Mouse (Mus musculus) limb, embryonic 13.5 days (tissue): ENCODE measurements around the gene Car5a. TPM values are rescaled to one million over a fixed set of nuclear protein-coding genes. Genes with fewer than 3 reads are reported as not detected.

Experiments
- ATAC-seq: fragments of 200-750 bp; cut with Nextera tagmentation; 2 replicates; pipeline ENCODE4 v1.8.0; 2017; ENCODE audit warnings: low read depth, moderate number of reproducible peaks, moderate TSS enrichment; ENCODE audit not compliant: low FRiP score
- H3K27ac ChIP-seq: fragments of 300-500 bp; sonication (generic); 2 replicates; pipeline ENCODE4 v1.5.1; 2015; ENCODE audit warnings: inconsistent platforms, mild to moderate bottlenecking, moderate library complexity
- H3K27me3 ChIP-seq: fragments of 300-500 bp; sonication (generic); 2 replicates; pipeline ENCODE4 v1.6.1; 2015; ENCODE audit warnings: mild to moderate bottlenecking, inconsistent platforms
- H3K36me3 ChIP-seq: fragments of 300-500 bp; sonication (generic); 2 replicates; pipeline ENCODE4 v1.6.1; 2015; ENCODE audit warnings: inconsistent platforms, mild to moderate bottlenecking, moderate library complexity
- H3K4me1 ChIP-seq: fragments of 300-500 bp; sonication (generic); 2 replicates; pipeline ENCODE4 v1.6.1; 2015; ENCODE audit warnings: inconsistent platforms
- H3K4me2 ChIP-seq: fragments of 300-500 bp; sonication (generic); replicated peaks from 2 replicates; pipeline ENCODE4 v1.6.1; 2015; ENCODE audit warnings: inconsistent platforms, mild to moderate bottlenecking, moderate library complexity
- H3K4me3 ChIP-seq: fragments of 300-500 bp; sonication (generic); 2 replicates; pipeline ENCODE4 v1.5.1; 2015; ENCODE audit warnings: moderate library complexity, mild to moderate bottlenecking, inconsistent platforms
- H3K9ac ChIP-seq: fragments of 300-500 bp; sonication (generic); 2 replicates; pipeline ENCODE4 v1.6.1; 2015; ENCODE audit warnings: mild to moderate bottlenecking, inconsistent platforms
- H3K9me3 ChIP-seq: fragments of 300-500 bp; sonication (generic); 2 replicates; pipeline ENCODE4 v1.6.1; 2016; ENCODE audit warnings: inconsistent platforms
- WGBS: fragments of 180-500 bp; shearing (Covaris S2); methylation state at CpG from one replicate; pipeline ENCODE4 v1.1.7; 2015; 5-methylcytosine and 5-hydroxymethylcytosine counted together
- polyA plus RNA-seq: library from polyadenylated mRNA; unstranded; fragments of >200 nt; fragmentation: Nextera tagmentation; extraction: Ambion mirVana; gene quantifications from 2 replicates; pipeline ENCODE4 v1.2.1, GENCODE M21; 2015

The Car5a gene
- polyA plus RNA-seq, 1 experiment from 2014 or later = not detected

- Histone ChIP-seq H3K9ac (no peak overlapping the region), H3K4me3 (no peak overlapping the region), H3K27ac (no peak overlapping the region), H3K27me3 (no peaks in the 10 kb centered on the region), H3K4me1 (peaks cover 39% of the 10 kb centered on the region), H3K36me3 (peaks cover 25% of the 10 kb centered on the region), H3K4me2 (no peak overlapping the region), H3K9me3 (no peaks in the 10 kb centered on the region)
- no peak for ATAC-seq
- WGBS = 88% methylated on average over 8 of the region's 8 CpGs
These were observed 25.5 kb upstream of the Car5a start for GRCm38 (mm10) chr8:121970225-121970624.

GRCm38 (mm10) chr8:121968542-121968941 lies 23.8 kb upstream of the Car5a start:
- ATAC-seq = no peak
- H3K27me3 ChIP-seq = no peaks in the 10 kb centered on the region
- no peak overlapping the region for H3K4me2 ChIP-seq
- no peak overlapping the region for H3K4me3 ChIP-seq
- no peak overlapping the region for H3K9ac ChIP-seq
- H3K27ac ChIP-seq = 0 out of 2 replicates have a peak overlapping the region, but pooled peaks have one; percentile 73
- H3K4me1 ChIP-seq = peaks cover 51% of the 10 kb centered on the region
- H3K9me3 ChIP-seq = no peaks in the 10 kb centered on the region
- H3K36me3 ChIP-seq = peaks cover 9% of the 10 kb centered on the region
- WGBS = 57% methylated on average over 4 of the region's 4 CpGs

- 17% methylated on average over 4 of the region's 4 CpGs for WGBS
- no peak overlapping the region for H3K4me3 ChIP-seq
These were observed 23.3 kb upstream of the Car5a start for GRCm38 (mm10) chr8:121967977-121968376.

GRCm38 (mm10) chr8:121966714-121967448 lies 22.2 kb upstream of the Car5a start:
- Histone ChIP-seq H3K4me1 (peaks cover 60% of the 10 kb centered on the region), H3K4me3 (no peak overlapping the region), H3K27ac (peak overlapping the region; percentile 73), H3K4me2 (peak overlapping the region; percentile 14), H3K27me3 (no peaks in the 10 kb centered on the region), H3K9me3 (no peaks in the 10 kb centered on the region), H3K9ac (peak overlapping the region; percentile 53), H3K36me3 (peaks cover 7% of the 10 kb centered on the region)
- WGBS = 37% methylated on average over 7 of the region's 7 CpGs
- peak; percentile 25; the same call in 1 of the 2 replicates for ATAC-seq

More at GRCm38 (mm10) chr8:121967977-121968376, 23.3 kb upstream of the Car5a start:
- Histone ChIP-seq H3K27me3 (no peaks in the 10 kb centered on the region), H3K9ac (no peak overlapping the region), H3K36me3 (peaks cover 9% of the 10 kb centered on the region), H3K4me1 (peaks cover 55% of the 10 kb centered on the region), H3K9me3 (no peaks in the 10 kb centered on the region), H3K27ac (peak overlapping the region; percentile 73; the same call in 1 of the 2 replicates), H3K4me2 (no peak overlapping the region)
- no peak for ATAC-seq

GRCm38 (mm10) chr8:121966110-121966509 lies 21.4 kb upstream of the Car5a start:
- Histone ChIP-seq H3K4me2 (no peak overlapping the region), H3K4me3 (no peak overlapping the region), H3K9ac (peak overlapping the region; percentile 53; the same call in 1 of the 2 replicates), H3K27ac (peak overlapping the region; percentile 73; the same call in 1 of the 2 replicates), H3K9me3 (no peaks in the 10 kb centered on the region), H3K36me3 (peaks cover 7% of the 10 kb centered on the region), H3K27me3 (no peaks in the 10 kb centered on the region), H3K4me1 (peaks cover 60% of the 10 kb centered on the region)
- 43% methylated on average over 5 of the region's 5 CpGs for WGBS
- ATAC-seq = no peak; the same call in 1 of the 2 replicates

GRCm38 (mm10) chr8:121964716-121965512 lies 20.2 kb upstream of the Car5a start:
- H3K9ac ChIP-seq = no peak overlapping the region
- WGBS = 74% methylated on average over 8 of the region's 8 CpGs
- no peaks in the 10 kb centered on the region for H3K9me3 ChIP-seq
- no peak overlapping the region for H3K4me3 ChIP-seq
- H3K4me1 ChIP-seq = peaks cover 60% of the 10 kb centered on the region
- peak overlapping the region; percentile 22; the same call in 1 of the 2 replicates for H3K27ac ChIP-seq
- H3K36me3 ChIP-seq = no peaks in the 10 kb centered on the region; the same call in 1 of the 2 replicates
- H3K27me3 ChIP-seq = no peaks in the 10 kb centered on the region
- no peak for ATAC-seq
- no peak overlapping the region for H3K4me2 ChIP-seq

- ATAC-seq = no peak
- WGBS = 82% methylated on average over 3 of the region's 3 CpGs
- Histone ChIP-seq H3K4me1 (peaks cover 53% of the 10 kb centered on the region), H3K4me2 (no peak overlapping the region), H3K4me3 (no peak overlapping the region), H3K27me3 (no peaks in the 10 kb centered on the region), H3K9me3 (no peaks in the 10 kb centered on the region), H3K36me3 (no peaks in the 10 kb centered on the region; the same call in 1 of the 2 replicates), H3K9ac (no peak overlapping the region), H3K27ac (no peak overlapping the region)
These were observed 18.2 kb upstream of the Car5a start for GRCm38 (mm10) chr8:121962892-121963291.

GRCm38 (mm10) chr8:121958395-121958794 lies 13.7 kb upstream of the Car5a start:
- H3K4me3 ChIP-seq = no peak overlapping the region
- ATAC-seq = no peak
- H3K27ac ChIP-seq = no peak overlapping the region
- H3K9me3 ChIP-seq = no peaks in the 10 kb centered on the region
- WGBS = 95% methylated on average over 1 of the region's 1 CpGs
- peaks cover 28% of the 10 kb centered on the region for H3K36me3 ChIP-seq
- peaks cover 26% of the 10 kb centered on the region for H3K4me1 ChIP-seq
- H3K4me2 ChIP-seq = no peak overlapping the region
- no peaks in the 10 kb centered on the region for H3K27me3 ChIP-seq
- no peak overlapping the region for H3K9ac ChIP-seq

- Histone ChIP-seq H3K4me3 (no peak overlapping the region), H3K9ac (no peak overlapping the region), H3K27me3 (no peaks in the 10 kb centered on the region), H3K4me1 (peaks cover 39% of the 10 kb centered on the region), H3K9me3 (no peaks in the 10 kb centered on the region), H3K4me2 (no peak overlapping the region), H3K27ac (no peak overlapping the region), H3K36me3 (peaks cover 34% of the 10 kb centered on the region)
- WGBS = 88% methylated on average over 1 of the region's 1 CpGs
- no peak for ATAC-seq
These were observed 11.3 kb upstream of the Car5a start for GRCm38 (mm10) chr8:121955825-121956500.

- Histone ChIP-seq H3K36me3 (peaks cover 34% of the 10 kb centered on the region), H3K4me1 (peaks cover 39% of the 10 kb centered on the region), H3K9ac (no peak overlapping the region), H3K27me3 (no peaks in the 10 kb centered on the region), H3K27ac (no peak overlapping the region), H3K4me2 (no peak overlapping the region), H3K9me3 (no peaks in the 10 kb centered on the region), H3K4me3 (no peak overlapping the region)
- 71% methylated on average over 10 of the region's 10 CpGs for WGBS
- no peak for ATAC-seq
These were observed 10.4 kb upstream of the Car5a start for GRCm38 (mm10) chr8:121954981-121955555.

GRCm38 (mm10) chr8:121953821-121954545 lies 9.3 kb upstream of the Car5a start:
- Histone ChIP-seq H3K27ac (no peak overlapping the region), H3K4me1 (peaks cover 41% of the 10 kb centered on the region)
- 62% methylated on average over 3 of the region's 3 CpGs for WGBS

More at GRCm38 (mm10) chr8:121953821-121954545, 9.3 kb upstream of the Car5a start:
- Histone ChIP-seq H3K4me3 (no peak overlapping the region), H3K4me2 (no peak overlapping the region), H3K27me3 (no peaks in the 10 kb centered on the region), H3K9me3 (no peaks in the 10 kb centered on the region), H3K36me3 (peaks cover 34% of the 10 kb centered on the region), H3K9ac (no peak overlapping the region; the same call in 1 of the 2 replicates)
- no peak for ATAC-seq
